Mouse (Mus musculus) heart, postnatal 4 days (tissue): ENCODE data around the gene Gcsh. TPM values are rescaled to one million over a fixed set of nuclear protein-coding genes. Genes with fewer than 3 reads are reported as not detected.
A peak's percentile ranks its signal among the peaks of the same experiment; 100 is the strongest.

Source experiments
- DNase-seq: peaks from one replicate; pipeline ENCODE4 v3.0.0; 2021
- total RNA-seq, 2 experiments: library from RNA; stranded (reverse); gene quantifications; 2 replicates each; pipeline ENCODE4 v1.2.3; 2021

Gene Gcsh
- total RNA-seq, result 10 to 100 TPM; 38.6 to 38.8 TPM

DNA sequence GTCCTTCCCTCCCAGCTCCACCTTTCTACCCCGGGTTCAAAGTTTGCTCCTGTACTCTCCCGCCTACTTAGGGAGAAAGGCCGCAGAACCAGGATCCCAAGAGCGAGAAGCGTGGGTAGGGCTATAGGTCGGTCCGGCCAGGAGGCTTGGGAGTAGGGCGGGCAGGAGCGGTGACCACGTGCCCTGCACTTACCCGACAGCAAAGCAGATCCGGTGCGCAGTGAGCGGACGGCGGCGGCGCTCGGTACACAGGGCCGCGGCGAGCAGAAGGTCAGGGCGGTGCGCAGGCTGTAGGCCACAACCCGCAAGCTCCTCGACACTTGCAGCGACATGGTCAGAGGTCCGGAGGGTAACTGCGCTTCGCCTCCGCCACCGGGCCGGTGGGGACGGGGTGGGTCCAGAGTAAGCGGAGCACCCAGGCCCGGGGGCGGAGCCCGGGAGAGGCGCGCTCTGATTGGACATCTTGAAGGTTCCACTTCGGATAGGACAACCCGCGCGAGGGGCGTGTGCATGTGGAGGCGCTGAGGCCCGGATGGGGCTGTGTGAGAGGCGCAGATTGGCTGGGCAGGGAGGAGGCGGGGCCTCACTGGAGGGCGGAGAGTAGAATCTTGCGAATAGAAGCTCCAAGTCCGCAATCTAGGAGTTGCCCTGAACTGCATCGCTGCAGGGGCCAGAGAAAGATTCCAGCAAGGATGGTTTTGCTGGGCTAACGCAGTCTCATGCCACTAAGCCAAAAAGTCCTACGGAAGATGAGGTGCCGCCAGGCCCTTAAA lies at the start of gene Gcsh:
Gene Gcsh, minus strand, starts transcription at position 443 of the 773 bp plus-strand sequence.
- peak; percentile 99 for DNase-seq

DNA sequence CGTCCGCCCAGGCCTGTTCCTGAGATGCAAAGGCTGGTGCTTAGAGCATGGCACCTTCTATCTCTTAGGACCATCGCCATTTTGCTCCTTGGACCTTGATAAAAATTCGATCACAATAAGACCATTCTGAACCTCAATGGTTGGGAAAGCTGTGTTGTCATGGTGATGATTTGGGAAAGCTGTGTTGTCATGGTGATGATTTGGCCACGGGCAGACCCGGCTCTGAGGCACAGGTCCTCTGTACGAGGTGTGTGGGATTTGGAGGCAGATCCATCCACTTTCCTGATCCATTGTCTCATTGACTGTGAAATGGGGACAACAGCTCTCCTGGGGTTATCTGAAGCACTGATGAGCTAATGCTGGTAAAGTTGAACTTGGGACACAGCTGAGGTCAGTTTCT lies 46.5 kb upstream of the Gcsh start:
- no peak for DNase-seq

DNA sequence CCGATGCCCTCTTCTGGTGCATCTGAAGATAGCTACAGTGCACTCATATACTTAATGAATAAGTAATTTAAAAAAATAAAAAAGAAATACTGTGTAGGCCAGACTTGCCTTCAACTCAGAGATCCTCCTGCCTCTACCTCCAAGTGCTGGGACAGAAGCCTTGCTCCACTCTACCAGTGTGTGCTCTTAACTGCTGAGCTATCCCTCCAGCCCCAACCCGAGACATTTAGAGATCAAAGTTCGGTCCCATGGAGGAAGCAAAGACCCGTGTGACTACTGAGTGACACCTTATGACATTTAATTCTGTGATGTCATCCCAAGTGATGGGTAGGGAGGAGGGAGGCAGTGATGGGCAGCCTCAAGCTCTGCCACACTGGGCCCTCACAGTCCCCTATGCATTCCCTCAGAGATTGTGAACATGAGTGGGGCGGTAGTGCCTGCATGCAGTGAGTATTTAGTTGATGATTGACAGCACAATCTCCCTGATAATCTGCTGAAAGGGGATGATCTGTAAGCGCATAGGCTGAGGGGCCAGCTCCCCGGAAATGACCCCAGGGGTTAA lies 44.1 kb upstream of the Gcsh start:
- no peak for DNase-seq

DNA sequence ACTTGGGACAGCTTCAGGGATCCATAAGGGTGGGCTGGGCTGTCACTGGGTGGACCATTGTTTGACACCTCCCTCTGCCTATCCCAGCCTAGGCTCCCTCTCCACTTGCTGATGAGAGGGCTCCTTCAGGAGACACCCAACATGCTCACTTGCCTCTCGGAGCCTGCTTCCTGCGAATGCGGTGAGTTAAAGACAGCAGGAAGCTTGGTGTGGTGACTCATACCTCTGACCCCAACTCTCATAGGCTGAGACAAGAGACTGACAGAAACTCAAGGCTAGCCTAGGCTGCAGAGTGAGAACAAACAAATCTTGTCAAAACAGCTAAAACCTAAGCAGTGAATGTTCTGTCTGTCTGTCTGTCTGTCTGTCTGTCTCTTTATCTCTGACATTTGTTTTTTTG lies 40.1 kb upstream of the Gcsh start:
- DNase-seq, result no peak

DNA sequence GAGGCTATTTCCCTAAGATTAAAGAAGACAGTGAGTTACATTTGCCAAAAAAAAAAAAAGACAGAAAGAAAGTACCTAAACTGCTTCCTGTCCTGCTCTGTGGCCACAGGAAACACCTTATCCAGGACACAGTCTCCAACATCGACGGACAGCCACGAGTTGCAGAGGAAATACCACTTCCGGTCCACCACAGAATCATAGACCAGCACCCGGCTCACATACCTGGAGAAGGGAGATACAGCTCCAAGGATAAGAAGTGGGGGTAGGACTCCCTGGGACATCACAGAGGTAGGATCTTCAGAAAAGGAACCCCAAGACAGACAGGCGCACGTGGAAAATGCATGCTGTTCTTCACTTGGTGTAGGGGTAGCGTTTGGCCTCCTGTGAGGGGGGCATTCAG lies 39.3 kb upstream of the Gcsh start:
- DNase-seq, result no peak

DNA sequence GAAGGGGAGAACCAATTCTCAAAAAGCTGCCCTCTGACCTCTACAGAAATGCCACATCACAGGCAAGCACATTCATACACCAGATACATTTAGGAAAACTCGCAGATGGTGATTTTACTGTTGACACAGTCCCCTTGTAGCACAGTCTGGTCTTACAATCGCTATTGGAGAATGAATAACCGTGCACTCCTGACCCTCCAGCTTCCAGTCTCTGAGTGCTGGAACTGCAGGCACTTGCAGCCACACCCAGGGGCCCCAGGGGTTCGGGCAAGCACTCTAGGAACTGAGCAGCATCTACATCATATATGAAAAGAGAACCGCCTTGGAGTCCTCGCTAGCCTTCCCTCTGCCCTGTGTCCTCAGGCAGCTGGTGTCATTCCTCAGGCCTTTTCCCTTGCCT lies 38.1 kb upstream of the Gcsh start:
- DNase-seq, result no peak

DNA sequence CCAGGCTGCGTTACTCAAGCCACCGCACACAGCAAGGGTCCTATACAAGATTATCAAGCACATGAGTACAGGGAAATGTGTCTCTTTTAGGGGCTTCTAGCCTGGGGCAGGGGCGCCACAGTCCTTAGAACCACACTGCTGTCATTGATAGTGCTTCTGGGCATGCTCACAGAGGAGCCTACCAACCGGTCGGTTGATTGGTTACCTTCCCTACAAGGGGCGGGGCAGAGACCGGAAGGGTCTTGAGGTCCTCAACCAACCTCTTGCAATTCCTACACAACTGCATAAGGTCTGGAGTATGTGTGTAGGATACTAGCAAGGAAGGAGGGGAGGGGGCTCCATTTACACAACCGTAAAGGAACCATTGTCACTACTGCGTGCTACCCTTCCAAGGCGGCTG lies 35.3 kb upstream of the Gcsh start:
- DNase-seq, result no peak

DNA sequence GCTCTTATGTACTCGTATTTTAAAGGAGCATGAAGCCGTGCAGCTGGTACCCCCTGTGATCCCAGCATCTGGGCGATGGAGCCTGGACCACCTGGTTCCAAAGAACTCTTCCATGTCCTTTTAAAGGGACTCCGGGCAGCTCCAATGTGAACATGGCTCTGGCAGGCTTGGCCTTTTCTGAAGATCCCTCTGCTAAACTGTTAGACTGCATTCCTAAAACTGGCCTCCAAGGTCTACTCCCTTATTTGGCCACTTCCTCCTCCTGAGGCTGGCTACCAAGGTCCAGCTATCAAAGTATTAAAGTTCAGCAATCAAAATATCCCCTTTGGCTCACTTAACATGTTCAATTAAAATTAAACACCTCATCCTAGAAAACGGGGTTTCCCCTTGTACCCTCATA lies 34.3 kb upstream of the Gcsh start:
- no peak for DNase-seq

DNA sequence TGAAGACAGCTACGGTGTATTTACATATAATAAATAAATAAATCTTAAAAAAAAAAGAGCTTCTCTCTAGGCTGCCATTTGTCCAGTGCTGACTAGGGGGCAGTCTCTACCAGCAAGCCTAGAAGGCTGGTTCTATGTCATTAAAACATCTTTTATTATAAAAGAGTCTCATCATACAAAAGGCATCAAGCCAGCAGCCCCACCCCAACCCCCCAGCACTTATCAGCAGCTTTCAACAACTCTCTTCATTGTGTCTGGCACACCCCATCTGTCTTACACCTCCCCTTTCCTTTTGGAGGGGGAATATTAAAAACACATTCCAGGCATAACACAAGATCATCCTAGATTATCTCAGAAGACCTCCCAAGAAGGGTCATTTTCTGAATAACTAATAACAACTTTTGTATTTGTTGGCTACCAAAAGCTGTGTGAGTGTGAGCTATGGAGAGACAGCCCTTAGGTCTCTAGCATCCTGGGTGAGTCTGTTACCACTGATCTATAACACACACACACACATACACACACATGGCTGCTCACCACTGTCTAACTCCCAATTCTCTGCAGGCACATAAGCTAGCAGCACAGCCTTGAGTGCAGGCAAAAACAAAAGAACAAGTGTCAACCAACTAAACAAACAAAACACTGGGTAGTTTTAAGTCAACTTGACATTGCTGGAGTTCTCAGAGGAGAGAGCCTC lies 29.1 kb upstream of the Gcsh start:
- DNase-seq, result peak; percentile 13

DNA sequence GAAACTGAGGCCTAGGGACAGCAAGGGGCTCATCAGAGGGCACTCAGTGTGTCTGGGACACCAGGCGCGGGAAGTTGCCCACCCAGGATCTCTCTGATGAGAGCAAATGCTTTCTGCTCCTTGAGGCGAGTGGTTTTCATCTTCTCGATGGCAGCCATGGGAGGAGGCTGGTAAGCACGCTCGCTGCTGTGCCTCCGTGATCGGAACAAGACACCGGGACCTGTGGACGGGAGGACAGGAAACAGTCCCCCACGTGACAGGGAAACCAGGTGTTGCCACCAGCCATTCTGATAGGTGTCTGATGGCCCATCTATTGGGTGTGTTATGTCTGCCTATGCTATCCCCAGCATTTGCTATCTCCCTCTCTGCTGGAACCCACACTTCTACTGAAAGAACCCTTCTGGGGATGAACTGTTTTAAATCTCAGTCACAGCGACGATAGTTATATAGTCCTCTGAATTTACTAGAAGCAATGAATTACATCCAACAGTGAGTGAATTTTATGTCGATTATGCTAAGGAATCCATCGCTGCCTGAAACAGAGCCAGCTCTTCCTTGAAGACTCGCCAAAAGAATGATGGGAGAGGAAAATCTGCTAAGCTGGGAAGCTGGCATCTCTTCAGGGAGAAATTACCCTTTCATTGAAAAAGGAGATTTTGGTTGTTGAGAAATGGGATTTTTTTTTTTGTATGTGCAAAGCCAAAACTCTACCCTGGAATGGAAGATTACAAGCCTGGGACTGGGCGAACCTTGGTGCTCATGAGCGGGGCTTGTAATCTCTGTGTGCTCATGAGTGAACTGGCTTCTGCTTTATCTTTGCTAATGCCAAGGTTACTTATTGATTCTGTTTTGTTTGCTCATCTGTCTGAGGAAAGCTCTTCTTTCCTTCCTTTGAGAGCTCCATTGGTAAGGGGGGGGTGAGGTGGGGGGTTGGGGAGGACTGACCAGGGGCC lies 26.3 kb upstream of the Gcsh start:
- DNase-seq, result no peak

DNA sequence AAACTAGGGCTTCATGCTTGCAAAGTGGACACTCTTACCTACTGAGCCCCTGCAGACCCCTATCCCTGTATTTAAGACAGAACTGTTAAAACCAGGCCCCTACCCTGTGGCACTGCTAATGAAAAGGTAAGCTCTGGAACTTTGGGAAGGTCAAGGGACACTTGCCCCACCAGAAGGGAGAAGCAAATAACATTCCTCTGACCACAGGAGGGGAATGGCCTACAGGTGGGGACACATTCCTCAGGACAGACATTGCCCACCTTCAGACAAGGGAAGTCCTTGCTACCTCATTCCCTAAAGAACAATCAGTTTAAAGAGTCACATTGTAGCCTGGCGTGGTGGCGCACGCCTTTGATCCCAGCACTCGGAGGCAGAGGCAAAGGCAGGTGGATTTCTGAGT lies 24.6 kb upstream of the Gcsh start:
- no peak for DNase-seq

DNA sequence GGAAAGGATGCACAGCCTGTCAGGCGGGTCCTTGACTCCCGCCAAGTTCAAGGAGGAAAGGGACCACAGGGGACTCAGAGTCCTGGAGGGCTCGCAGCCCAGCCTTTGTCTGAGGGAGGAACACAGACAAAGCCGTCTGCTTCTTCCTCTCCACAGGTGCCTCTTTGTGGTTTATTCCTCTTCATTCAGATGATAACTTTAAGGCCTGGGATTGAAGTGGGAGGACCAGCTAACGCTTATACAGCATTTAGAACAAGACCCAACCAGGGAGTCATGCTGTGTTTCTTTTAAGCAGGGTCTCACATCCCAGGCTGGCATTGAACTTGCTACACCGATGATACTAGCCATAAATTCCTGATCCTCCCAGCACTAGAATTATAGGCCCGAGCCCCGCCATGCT lies 23.7 kb upstream of the Gcsh start:
- DNase-seq, result no peak

DNA sequence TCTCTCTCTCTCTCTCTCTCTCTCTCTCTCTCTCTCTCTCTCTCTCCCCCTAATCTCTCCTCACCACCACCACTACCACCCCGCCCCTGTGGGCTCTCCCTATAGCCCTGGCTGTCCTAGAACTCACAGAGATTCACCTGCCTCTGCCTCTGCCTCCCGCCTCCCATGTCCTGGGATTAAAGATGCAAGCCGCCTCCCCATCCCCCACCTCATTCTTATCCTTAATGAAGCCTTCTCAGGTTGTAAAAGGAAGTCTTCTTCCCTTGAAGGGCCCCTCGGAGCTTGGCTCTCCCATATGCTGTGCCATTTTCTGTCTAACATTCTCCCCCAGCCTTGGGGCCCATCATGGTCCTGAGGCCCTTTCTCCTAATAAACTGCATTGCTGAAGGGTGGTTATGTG lies 22.3 kb upstream of the Gcsh start:
- no peak for DNase-seq

DNA sequence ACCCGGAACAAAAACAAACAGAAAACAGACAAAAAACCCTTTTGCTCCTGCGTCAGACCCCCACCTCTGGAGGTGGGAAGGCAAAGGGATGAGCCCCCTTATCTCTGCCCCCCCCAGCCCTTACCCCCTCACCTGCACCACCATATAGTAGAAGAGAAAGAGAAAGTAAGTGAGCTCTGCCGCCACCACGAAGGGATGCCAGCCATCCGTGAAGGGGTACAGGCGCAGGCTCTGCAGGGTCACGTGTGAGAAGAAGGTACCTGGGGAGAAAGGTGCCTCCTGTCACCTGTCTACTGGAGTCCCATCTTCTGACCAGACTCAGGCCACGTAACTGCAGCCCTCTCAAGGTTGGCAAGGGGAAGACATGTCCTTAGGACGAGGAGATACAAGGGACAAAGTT lies 18.0 kb upstream of the Gcsh start:
- no peak for DNase-seq

DNA sequence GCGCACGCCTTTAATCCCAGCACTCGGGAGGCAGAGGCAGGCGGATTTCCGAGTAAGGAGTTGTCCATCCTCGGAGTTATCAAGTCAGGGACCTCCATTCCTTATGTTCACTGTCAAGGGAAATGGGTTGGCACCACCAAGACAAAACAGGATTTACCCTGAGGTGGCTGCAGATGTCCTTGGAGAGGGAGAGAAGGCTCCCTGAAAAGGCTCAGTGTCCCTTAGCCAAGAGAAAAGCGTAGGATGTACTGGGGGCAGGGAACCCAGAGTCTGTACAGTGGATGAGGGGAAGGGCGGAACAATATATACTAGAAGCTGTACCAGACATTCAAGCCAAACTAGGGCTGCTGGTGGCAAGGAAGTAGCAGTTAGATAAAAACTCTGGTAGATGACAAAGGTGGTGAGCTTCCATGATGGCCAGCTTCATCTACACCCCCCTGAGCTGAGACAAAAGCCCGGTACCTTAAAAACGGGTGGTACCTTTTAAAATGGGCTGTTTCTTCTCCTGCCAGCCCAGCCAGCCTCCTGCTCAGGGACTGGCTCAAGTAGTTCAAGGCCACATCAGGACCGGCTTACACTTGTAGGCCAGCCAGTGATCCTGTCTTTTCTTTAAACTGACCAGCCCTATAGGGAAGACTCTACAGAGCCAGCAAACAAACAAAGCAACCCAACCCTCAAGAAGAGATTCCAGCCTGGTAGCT lies 829 bp upstream of the Gcsh start:
- DNase-seq, result no peak

DNA sequence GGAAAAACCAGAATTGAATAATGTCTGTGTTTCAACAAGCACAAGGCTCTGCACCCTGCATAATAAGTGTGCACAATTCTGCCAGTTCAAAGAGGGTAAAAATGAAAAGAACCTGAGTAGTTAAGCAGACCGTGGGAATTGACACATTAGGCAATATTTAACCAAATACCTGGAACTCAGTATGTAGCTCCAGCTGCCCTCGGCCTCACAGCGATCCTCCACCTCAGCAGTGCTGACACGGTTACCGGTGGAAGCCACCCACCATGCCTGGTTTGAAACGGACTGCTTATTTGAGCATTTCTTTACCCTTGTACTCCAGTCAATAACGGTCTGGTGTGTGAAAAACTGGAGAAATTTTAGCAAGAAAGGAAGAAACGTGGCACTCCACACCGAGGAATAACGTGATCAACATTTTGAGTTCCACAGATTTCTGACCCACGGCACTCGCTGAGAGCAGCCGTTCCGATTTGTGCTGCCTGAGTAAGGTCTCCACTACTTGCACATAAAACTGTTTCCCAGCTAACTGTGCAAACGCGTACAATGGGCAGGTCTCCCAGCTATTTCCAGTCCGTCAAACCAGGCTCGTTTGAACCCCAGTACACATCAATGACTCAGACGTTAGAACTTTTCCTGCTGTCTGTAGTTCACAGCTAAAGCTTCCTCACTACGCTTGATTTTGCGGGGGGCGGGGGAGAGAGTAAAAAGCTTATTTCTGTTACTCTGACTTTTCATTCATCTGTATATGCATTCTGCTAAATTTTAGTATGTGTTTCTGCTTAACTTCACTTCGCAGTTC lies 963 bp downstream of the Gcsh start:
- no peak for DNase-seq

DNA sequence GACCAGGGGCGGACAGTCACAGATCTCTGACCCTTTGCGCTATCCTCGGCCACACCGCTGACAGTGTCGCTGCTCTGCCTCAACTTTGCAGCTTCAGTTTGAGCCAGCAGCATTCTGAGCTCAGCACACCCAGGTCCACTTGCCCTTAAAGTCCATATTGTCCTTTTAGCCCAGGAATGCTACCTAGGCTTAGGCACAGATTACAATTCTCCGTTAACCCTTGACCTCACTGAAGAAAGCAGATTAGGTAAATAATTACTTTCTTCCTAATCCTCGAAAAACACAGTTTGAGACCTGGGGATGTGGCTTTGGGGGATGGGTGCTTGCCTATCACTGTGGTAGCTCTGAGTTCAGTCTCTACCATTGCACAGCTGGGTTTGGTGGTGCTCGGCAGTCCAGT lies 2.1 kb downstream of the Gcsh start:
- no peak for DNase-seq

DNA sequence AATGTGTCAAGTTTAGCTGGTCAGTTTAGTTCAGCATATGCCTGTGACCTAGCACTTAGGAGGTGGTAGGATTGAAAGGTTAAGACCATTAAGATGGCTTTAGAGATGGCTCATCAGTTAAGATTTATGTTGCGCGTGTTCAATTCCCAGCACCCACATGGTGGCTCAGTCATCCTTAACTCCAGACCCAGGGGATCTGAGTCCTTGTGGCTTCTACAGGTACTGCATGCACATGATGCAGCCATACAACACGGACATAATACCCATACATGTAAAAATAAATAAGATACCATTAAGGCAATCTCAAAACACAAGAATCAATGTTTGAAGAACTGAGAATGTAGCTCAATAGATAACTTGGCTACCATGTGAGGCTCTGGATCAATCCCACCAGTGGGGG lies 3.5 kb downstream of the Gcsh start:
- DNase-seq, result no peak

DNA sequence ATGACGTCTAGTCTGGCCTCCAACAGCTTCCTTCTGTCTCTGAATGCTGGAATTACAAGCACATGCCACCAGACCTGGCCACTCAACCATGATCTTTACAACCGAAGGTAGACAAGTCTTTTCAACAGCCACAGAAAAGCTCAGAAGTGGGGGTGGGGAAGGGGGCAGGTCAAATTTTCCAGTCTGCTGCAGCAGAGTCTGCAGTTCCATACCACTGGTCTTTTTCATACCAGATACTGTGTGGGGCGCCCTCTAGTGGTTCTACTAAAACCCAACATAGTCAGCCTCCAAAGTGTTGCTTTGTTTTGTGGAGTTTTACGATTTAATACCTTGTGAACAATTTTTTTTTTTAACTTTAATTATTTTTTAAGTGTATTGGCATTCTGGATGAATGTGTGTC lies 13.2 kb downstream of the Gcsh start:
- peak; percentile 74 for DNase-seq

DNA sequence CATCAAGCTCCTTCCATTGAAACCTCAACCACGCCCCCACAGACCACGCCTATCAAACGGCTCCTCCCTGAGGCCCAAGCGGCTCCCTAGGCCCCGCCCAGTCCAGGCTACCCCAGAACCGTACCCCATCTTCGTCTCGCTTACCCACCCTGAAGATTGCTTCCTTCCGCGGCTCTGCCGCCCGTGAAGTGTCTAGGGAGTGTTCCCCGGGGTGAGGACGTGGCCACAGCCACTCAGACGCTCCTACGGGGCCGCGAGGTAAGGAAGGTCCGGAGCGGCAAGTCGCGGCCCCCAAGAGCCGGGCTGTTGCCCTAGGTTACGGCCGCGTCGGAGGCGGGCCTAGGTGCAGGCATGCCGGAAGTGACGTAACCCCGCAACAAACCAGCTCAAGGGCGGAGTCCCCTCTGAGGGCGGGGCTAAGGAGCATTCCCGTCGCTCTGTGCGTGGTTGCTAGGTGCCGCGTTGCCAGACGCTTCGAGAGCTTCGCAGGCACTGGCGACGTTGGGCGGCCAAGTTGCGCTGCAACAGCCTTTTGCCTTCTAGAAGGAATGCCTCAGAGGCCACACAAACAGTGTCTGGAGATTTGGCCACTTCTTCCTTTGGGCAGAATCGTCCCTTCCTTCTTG lies 14.6 kb downstream of the Gcsh start, which contains the start of gene 1700030J22Rik:
Gene 1700030J22Rik, minus strand, starts transcription at position 329 of the 626 bp plus-strand sequence.
- DNase-seq, result peak; percentile 99

DNA sequence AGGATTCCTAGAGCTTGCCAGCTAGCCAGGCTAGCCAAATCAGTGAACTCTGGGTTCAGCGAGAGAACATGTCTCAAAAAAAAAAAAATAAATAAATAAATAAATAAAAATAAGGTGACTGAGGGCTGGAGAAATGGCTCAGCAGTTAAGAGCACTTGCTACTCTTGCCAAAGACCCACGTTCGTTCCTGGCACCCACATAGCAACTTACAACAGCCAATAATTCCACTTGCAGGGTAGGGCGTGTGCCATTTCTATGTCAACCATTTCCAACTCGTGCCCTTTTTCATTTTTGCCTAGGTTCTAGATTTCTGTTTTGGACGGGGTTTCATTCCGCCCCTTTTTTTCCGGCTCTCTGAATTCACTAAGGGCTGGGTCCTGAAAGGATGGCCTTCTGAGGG lies 15.3 kb downstream of the Gcsh start:
- no peak for DNase-seq
